Mouse (Mus musculus) spleen, postnatal 10 days (tissue): ENCODE data around the gene Shmt1.

ENCODE experiments used
- DNase-seq, 2 experiments: peaks; one replicate each; pipeline ENCODE4 v3.0.0; 2021 to 2022; ENCODE audit warnings: low spot score in 2 of 2

Shmt1 gene

GRCm38 (mm10) chr11:60796342-60796741, 15.2 kb downstream of the Shmt1 start:
- no peak for DNase-seq

GRCm38 (mm10) chr11:60790472-60790871, 21.0 kb downstream of the Shmt1 start:
- no peak for DNase-seq

GRCm38 (mm10) chr11:60787595-60787994, 23.9 kb downstream of the Shmt1 start:
- DNase-seq = no peak

GRCm38 (mm10) chr11:60784179-60784922, 27.2 kb downstream of the Shmt1 start:
- no peak for DNase-seq

- no peak for DNase-seq
These were observed 31.8 kb downstream of the Shmt1 start for GRCm38 (mm10) chr11:60779673-60780189.

- DNase-seq = no peak
These were observed 33.6 kb downstream of the Shmt1 start for GRCm38 (mm10) chr11:60777801-60778370.

GRCm38 (mm10) chr11:60776829-60777740, 34.4 kb downstream of the Shmt1 start, which contains the start of the genes Top3a and Smcr8:
Top3a (minus strand) TSS chr11:60777365.
Smcr8 (plus strand) TSS chr11:60777524.
- DNase-seq = peak; percentile 82 to 86

- DNase-seq = no peak
These were observed 35.2 kb downstream of the Shmt1 start for GRCm38 (mm10) chr11:60776107-60776828.

- no peak for DNase-seq
These were observed 35.9 kb downstream of the Shmt1 start for GRCm38 (mm10) chr11:60775578-60775977.

GRCm38 (mm10) chr11:60774841-60775240, 36.7 kb downstream of the Shmt1 start:
- DNase-seq = no peak

GRCm38 (mm10) chr11:60774158-60774689, 37.3 kb downstream of the Shmt1 start:
- DNase-seq = no peak

GRCm38 (mm10) chr11:60772161-60772560, 39.4 kb downstream of the Shmt1 start:
- DNase-seq = no peak

GRCm38 (mm10) chr11:60770776-60771175, 40.7 kb downstream of the Shmt1 start:
- DNase-seq = no peak

- DNase-seq = no peak
These were observed 42.2 kb downstream of the Shmt1 start for GRCm38 (mm10) chr11:60769322-60769721.

- no peak for DNase-seq
These were observed 44.5 kb downstream of the Shmt1 start for GRCm38 (mm10) chr11:60766969-60767368.

GRCm38 (mm10) chr11:60761681-60762080, 49.8 kb downstream of the Shmt1 start:
- DNase-seq = no peak

- no peak for DNase-seq
These were observed 55.9 kb downstream of the Shmt1 start for GRCm38 (mm10) chr11:60755570-60755969.

GRCm38 (mm10) chr11:60740321-60740720, 71.2 kb downstream of the Shmt1 start:
- no peak for DNase-seq
